Mouse (Mus musculus) A20 (cell line): Measurements from ENCODE around the gene Prr22.

Experiments
- DNase-seq: peaks from one replicate; pipeline ENCODE4 v3.0.0-alpha.2; 2011; ENCODE audit warnings: low read depth, low spot score

Prr22 gene

DNA sequence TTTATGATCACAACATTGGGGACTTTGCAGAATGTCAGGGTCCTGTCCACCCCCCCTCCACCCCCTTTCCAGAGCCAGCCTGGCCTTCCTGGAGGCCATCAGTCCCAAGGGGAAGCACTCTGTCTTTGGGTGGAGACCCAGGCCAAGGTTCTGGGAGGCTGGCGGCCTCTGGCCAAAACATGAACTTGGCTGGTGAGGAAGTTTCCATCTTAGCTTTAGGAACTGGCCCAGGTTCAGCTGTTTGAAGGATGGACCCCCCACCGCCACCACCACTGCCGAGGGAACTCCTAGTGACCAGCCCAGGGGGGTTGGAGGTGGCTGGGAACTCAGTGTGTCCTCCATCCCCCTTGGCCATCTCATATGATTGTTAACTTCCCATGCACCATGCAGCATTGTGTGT lies 9.0 kb upstream of the Prr22 start:
- no peak for DNase-seq

DNA sequence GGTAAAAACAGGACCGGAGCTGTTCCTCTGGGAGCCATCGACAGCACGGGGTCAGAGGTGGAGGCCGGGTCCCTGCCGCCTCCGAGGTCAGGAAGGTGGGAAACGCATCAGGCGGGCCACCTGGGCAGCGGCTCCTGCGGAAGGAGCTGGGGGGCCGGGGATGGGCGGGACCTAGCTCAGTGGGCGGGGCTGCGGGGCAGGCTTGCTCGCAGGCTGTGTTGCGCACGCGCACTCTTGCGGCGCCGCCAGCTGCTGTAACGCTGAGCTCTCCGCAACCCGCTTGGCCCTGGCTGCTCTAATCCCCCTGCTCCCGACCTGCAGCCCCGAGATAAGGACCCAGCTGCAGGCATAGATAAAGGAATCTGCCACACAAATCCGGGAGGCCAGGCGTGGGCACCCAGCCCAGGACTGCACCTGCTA lies 8.0 kb upstream of the Prr22 start:
- DNase-seq, result peak; percentile 95

DNA sequence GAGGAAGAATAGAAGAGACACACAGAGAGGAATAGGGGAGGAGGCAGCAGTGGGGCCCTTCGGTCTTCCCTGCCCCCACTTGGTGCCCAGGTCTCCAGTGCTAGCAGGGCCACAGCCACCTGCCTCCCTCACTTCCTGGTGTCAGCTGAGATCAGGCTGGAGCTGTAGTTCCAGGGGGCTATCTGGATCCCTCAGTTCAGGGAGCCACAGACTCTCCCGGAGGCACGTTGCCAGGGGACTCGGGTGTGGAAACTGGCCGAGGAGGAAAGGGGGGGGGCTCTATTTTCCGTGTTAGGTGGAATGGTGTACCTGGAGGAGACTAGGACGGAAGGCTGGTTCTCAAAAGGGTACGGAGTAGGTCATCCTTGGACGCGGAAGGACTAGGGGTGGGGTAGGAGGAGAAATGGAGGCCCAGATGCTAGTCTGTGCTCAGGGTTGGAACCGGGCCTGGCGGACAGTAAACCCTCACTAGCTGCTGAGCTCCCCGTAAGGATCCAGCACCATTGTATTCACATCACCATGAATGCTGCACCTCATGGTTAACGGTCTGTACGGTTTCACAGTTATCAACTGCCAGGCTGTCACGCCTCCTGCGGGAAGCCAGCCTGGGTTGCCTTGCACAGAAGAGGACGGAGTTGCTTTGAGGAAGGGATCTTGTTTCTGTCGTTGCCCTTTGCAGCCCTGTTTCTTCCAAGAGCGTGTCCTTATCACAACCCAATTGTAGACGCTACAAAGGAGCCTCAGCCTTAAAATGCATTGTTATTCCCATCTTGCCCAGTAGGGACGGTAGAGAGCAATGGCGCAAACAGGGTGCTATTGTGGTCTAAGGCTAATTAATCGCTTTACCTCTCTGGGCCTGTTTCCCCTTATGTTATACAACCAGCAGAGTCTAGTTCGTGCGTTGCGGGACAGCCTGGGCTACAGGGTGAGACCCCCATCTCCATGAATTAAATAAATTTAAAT lies 7.0 kb upstream of the Prr22 start:
- peak; percentile 90 for DNase-seq

DNA sequence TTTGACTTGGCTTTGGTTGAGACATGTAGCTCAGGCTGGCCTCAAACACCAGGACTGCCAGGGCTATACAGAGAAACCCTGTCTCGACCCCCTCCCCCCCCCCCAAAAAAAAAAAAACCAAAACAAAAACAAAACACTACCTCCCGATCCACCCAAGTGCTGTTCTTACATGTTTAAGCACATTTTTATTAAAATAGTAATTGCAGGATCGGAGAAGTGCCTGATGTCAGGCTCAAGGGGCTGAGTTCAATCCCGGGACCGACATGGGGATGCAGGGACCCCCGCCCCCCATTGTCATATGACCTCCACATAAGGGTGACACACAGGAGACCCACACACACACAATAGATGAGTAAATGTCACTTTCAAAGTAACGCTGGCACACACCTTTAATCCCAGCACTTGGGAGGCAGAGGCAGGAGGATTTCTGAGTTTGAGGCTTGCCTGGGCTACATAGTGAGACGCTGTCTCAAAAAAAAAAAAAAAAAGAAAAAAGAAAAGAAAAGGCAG lies 6.3 kb upstream of the Prr22 start:
- no peak for DNase-seq

DNA sequence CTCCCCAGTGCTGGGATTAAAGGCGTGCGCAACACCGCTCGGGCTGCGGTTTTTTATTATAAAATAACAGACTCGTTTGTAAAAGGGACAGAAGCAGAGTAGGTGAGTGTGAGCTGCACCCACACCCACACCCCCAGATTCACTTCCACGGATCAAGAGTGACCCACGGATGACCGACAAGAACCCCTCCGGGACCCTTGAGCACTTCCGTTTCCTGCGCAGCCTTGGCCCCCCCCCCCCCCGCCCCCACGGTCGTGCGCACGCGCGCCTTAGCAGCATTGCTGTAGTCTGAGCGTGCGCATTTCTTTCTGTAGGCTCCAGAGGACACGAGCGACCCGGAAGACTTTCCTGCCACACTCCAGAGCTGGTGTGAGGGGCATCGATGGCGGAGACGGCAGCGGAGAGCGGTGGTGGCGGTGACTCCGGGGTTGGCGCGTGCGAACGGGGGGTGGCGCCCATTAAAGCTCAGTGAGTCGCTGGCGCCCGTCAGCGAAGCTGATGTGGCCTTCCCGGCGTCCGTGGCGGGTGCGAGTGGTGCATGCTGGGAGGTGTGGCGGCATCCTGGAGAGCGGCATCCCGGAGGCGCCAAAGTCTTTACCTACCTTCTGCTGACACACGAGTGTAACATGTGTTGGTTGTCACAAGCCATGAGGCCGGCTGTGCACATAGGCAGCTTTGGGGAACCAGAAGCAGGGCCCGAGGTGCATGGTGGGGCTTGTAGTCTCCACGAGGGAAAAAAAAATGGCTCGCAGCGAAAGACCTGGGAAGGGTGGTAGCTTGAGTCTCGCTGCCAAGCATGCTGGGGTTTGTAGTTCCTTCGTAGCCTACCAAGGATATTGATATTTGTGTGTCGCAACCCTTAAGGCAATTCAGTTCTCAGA lies 5.3 kb upstream of the Prr22 start, which contains the start of gene Dus3l:
Gene Dus3l, plus strand, starts transcription at position 284 of the 881 bp plus-strand sequence.
- DNase-seq, result peak; percentile 97

DNA sequence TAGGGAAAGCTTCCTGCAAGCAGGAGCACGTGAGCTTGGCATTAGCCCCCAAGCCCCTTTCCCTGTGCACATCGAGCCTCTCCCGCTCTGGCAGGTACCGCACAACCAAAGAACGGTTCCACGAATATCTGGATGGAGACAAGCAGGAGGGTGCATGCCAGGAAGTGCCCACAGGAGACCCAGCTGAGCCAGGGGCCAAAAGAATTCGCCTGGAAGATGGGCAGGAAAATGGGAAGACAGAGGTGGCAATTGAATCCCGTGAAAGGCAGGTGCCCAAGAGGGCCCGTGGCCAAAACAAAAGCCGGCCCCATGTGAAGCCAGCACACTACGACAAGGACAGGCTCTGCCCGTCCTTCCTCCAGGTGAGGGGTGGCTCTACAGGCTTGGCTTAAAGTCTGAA lies 4.6 kb upstream of the Prr22 start:
- no peak for DNase-seq

DNA sequence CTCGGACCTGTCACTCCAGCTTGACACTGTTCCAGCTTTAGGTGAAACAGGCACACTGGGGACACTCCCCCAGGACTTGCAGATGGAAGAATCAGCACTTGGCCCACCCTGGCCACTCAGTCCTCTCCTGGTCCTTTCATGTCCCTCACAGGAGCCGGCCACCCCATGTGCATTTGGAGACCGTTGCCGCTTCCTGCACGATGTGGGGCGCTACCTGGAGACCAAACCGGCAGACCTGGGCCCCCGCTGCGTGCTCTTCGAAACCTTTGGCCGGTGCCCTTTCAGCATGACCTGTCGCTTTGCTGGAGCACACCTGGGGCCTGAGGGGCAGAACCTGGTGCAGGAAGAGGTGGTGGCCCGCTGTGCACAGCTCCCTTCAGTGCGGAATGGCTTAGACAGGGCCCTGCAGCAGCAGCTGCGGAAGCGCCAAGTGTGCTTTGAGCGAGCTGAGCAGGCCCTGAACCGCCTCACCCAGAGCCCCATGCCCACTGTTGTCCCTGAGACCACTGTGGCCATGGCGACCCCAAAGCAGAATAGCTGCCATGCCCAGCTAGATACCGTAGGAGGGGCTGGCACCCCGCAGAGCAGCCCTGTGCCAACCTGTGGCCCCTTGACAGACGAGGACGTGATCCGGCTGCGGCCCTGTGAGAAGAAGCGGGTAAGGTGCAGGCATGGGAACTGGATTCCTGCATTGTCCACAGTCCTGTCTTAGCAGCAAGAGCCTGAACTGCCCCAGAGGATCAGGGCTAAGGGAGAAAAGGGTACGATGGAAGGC lies 3.2 kb upstream of the Prr22 start:
- DNase-seq, result no peak

DNA sequence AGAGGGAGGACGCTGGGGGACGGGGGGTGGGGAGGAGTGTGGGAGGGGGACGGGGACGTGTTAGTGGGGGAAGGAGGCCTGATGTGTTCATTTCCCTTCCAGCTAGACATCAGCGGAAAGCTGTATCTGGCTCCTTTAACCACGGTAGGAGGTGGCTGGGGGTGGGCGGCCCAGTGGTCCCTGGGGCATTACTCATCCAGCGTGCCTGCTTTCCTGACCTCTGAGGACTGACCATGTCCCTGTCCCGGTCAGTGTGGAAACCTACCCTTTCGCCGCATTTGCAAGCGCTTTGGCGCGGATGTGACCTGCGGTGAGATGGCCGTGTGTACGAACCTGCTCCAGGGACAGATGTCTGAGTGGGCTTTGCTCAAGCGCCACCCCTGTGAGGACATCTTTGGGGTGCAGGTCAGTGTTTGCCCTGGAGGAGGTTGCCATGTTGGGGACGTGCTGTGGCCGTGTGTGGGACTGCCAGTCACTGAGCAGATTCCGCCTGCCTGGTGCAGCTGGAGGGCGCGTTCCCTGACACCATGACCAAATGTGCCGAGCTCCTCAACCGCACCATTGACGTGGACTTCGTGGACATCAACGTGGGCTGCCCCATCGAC lies 2.4 kb upstream of the Prr22 start:
- DNase-seq, result no peak

DNA sequence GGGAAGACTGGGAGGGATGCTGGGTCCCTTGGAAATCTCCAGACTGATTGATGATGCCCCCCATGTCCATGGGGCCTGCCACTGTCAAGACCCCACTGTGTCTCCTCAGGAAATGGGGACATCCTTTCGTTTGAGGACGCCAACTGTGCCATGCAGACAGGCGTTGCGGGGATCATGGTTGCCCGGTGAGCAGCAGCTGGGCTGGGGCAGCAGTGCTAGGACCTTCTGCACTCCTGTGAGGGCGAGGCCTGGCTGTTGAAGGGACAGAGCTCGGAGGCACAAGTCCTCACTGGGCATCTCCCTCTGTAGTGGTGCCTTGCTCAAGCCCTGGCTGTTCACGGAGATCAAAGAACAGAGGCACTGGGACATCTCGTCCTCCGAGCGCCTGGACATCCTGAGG lies 1.1 kb upstream of the Prr22 start:
- no peak for DNase-seq

DNA sequence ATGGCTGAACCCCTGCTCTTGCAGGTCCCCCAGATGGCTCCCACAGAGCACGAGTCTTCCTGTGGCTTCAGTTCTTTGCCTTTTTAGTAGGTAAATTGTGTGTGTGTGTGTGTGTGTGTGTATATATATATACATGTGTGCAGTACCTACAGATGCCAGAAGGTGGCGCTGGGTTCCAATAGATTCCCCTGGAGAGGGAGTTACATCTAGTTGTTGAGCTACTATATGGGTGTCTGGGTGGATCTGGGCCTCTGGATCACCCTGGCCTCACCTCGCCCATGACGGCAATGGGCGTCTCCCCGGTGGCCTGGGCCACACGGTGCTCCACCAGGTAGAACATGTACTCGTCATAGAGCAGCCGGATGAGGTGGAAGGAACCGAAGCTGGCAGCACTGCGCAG lies 7.5 kb downstream of the Prr22 start:
- DNase-seq, result no peak

DNA sequence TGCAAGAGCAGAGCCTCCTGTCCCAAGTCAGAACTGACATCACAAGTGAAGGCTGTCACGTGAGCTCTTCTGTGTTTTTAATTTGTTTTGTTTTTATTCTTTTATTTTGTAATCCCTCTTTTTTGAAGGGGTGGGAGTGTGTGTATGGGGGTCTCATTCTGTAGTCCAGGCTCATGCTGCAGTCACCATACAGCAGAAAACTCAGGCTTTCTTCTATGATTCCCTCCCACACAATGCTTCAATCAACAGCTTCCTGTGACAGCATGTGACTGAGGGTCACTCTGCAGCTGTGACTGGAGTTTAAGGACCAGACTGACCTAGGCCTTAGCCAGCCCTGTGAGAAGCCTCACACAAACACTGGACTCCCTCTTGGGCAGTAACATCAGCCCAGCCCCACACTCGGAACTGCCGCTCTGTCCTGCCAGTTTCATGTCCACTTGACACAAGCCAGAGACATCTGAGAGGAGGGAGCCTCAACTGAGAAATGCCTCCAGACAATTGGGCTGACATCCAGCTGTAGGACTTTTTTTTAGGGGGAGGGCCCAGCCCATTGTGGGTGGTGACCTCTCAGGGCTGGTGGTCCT lies 8.8 kb downstream of the Prr22 start:
- DNase-seq, result no peak

DNA sequence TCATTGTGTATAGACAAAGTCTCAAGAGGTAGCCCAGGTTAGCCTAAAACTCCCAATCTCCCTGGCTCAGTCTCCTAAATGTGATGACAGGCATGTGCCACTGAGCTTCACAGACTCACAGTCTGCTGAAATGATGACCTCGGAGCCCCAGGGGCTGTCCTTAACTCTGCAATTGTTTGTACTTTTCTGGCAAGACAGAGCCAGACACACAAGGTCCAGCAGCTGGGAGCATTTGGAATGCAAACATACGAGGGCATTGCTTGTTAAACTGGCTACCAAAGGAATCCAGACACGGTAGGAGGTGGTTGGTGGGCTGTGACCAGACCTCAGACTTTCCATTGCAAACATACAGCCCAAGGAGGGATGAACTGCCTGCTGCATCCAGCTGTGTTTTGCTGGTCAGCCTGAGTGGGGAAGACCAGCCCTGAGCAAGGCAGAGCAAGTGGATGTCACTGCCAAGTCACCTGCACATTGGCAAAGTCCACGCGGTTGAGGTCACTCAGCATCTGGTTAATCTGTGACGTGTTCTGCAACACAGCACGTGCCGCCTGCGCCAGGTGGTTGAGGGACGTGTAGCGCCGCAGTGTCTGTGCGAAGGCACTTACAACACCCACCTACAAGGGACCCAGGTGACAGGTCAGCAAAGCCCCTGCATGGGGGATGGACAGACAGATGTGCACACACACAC lies 10.4 kb downstream of the Prr22 start:
- DNase-seq, result no peak

DNA sequence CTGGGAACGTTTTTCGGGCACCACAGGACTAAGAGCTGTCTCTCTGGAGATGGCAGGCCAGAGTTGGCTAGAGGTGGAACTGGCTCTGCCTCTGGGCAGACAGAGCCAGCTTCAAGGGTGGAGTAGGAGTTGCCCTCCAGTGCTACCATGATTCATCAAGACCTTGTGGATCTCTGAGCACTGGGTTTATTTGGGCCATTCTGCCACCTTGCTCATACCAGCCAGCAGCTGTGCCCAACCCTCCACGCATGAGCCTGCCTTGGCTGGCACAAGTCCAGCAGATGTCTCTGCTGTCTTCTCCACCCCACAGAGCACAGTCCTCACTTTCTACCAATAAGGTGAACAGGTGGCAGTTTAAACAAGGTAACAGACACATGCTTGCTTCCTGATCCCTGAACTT lies 18.8 kb downstream of the Prr22 start:
- no peak for DNase-seq

DNA sequence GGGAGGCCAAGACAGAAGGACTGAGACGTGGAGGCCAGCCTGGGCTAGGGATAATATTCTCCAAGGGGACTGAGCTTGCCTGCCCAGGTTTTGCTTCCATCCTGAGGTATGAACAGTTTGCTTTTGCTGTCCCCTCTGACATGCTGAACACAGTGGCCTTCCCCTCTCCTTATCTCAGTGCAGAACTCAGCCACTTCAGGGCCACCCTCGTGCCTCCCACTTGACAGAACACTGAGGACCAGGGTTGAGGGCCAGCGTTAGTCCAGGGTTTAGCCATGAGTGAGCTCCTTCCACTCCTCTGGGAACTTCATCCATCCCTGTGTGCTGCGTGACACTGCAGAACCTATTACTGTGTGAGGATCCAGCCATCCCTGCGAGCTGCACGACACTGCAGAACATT lies 19.2 kb downstream of the Prr22 start:
- no peak for DNase-seq

DNA sequence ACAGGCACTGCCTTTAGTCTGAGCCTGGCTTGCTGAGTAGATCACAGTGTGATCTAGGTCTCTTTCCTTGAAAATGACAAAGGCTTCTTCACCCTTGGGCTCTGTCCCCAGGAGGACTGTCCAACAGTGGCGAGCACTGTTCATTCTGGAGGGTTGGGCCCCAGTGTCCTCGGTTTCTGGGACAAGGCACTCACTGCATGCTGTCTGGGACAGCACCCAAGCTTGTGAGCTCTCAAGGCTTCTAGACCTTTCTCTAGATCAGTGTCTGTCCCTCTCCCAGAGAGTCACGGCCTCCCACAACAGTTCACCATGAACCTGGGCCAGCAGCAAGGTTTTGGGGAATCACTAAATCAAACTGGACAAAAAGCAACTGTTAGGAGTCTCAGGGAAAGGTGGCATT lies 22.5 kb downstream of the Prr22 start:
- DNase-seq, result no peak

DNA sequence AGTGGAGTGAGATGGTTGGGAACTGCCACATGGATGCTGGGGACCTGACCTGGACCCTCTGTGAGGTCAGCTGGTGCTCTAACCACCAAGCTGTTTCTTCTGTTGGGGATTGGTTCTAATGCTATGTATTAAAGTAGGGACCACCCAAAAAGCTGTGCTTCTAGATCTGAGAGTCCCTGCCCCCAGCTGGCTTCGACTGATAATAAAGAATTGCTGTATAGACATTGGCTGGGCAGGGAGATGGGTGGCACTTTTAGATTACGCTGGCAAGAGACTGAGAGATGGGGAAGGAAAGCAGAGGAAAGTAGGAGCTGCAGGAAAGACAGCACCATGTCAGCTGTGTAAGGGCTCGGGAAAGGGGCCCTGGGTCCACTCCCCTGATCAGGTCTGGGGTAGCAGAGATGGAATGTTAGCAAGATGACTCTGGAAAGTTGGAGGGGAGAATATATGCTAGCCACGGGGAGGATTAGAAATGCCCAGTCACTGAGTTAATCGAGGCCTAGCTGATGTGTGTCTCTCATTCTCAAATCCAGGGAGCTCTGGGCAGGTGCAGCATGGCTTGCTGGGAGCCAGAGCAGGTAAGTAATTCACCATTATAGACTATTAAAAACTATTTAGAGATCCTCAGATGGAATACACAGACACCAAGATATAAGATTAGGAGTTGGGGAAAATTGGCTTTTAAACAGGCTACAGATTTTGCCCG lies 23.7 kb downstream of the Prr22 start:
- DNase-seq, result no peak

DNA sequence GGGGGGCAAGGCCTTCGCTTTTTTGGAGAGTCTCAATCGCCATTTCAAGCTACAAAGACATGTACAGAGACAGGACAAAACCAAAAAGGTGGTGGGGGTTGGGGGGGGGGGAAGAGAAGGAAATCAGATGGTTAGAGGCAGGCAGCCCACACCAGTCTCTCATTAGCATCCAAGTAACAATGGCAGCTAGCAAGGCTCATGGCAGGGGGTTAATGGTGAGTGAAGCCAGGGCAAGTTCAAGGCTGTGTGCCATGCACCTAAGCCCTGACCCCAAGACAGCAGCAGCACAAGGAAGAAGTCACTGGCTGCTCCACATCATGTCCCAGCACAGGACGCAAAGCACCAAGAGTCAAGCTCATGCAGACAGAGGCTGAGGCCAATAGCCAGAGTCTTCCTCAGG lies 29.2 kb downstream of the Prr22 start:
- DNase-seq, result no peak

DNA sequence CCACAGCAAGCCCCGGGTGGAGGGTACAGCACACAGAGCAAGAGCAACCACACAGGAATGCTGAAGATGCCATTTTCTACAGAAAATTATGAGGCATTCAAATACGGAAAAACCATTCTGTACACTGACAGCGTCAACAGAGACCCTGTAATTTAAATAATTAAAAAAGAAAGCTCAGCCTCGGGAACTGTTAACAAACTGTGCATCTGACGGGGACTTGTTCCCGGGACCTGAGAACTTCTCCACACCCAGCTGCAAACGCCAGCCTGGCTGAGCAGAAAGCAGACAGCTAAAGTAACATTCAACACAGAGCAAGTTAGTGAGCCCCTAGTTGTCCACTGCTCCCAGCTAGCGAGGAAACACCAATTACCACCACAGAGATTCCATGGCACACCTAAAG lies 32.0 kb downstream of the Prr22 start:
- no peak for DNase-seq

DNA sequence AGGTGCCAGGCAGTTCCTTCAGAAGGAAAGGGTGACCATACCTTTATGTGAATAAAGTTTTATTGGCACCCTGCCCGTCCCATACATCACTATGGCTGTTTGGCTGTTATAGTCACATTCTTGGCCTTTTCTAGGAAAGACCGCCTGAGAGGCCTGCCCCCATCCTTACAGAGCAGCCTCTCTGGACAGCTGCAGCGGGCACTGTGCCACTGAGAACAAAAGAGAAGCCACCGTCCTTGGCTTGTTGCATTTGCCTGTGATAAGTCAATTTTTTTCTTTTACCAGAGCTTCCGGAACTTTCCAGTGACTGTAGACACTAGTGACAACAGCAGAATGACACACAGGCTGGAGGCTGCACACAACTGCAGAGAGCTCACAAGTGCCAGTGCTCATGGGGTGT lies 34.9 kb downstream of the Prr22 start:
- DNase-seq, result no peak

DNA sequence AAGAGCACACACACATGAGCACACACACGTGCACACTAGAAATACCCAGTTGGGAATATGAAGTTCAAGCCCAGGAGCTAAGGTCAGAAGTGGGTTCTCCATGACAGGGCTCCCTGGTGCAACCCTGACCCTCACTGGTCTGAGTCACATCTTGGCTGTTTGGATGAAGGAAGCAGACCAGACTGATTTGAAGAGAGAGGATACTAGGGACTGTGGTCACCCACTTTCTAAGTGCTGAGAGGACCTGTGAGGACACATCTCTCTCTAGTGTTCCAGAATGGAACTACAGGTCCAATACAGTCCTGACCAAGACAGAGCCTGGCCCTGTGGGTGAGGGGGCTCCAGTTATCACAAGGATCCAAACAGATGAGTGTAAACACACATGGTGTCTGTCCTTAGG lies 35.7 kb downstream of the Prr22 start:
- DNase-seq, result no peak
